Mouse (Mus musculus) ES-Bruce4 (cell line): ENCODE measurements at regions not wholly inside any gene's neighbourhood (a gene's known extent, or its start where the extent isn't known, plus 50 kb on each side); places are given as distances from the start of the nearest gene placed in this dataset.

Source experiments
- H3K27ac ChIP-seq: 2 replicates; pipeline ENCODE4 v1.5.1; 2012; ENCODE audit warnings: low read length, inconsistent platforms; ENCODE audit not compliant: insufficient read depth
- H3K27me3 ChIP-seq: 2 replicates; pipeline ENCODE4 v1.6.1; 2012; ENCODE audit warnings: mild to moderate bottlenecking, low read length, inconsistent platforms; ENCODE audit not compliant: control insufficient read depth, poor library complexity, insufficient read depth, severe bottlenecking
- H3K36me3 ChIP-seq: 2 replicates; pipeline ENCODE4 v1.6.1; 2012; ENCODE audit warnings: inconsistent platforms, mild to moderate bottlenecking, low read length, moderate library complexity; ENCODE audit not compliant: control insufficient read depth, poor library complexity, insufficient read depth, severe bottlenecking
- H3K4me1 ChIP-seq: one replicate; pipeline ENCODE4 v1.8.1; 2011; ENCODE audit warnings: low read length; ENCODE audit not compliant: control insufficient read depth, insufficient read depth
- H3K4me3 ChIP-seq: 2 replicates; pipeline ENCODE4 v1.5.1; 2011; ENCODE audit warnings: low read depth, mild to moderate bottlenecking, low read length
- H3K9ac ChIP-seq: 2 replicates; pipeline ENCODE4 v1.6.1; 2012; ENCODE audit warnings: low read depth, mild to moderate bottlenecking, inconsistent platforms; ENCODE audit not compliant: poor library complexity, severe bottlenecking
- H3K9me3 ChIP-seq: replicated peaks from 2 replicates; pipeline ENCODE4 v1.6.1; 2012; ENCODE audit warnings: mild to moderate bottlenecking, low read length, inconsistent platforms; ENCODE audit not compliant: control insufficient read depth, poor library complexity, insufficient read depth, severe bottlenecking
- CTCF ChIP-seq: IDR thresholded peaks from one replicate; pipeline ENCODE4 v1.8.1; 2011; ENCODE audit warnings: low read depth, low read length
- EP300 ChIP-seq: IDR thresholded peaks from 2 replicates; pipeline ENCODE4 v1.6.1; 2011; ENCODE audit warnings: low read depth, low read length; ENCODE audit not compliant: insufficient read depth
- POLR2A ChIP-seq: IDR thresholded peaks from one replicate; pipeline ENCODE4 v1.8.1; 2011; ENCODE audit warnings: low read length; ENCODE audit not compliant: insufficient read depth

GRCm38 (mm10) chr5:50779138-50779537, 720.3 kb upstream of the Adgra3 start:
- no peaks in the 10 kb centered on the region for H3K4me1 ChIP-seq
- no peak overlapping the region for H3K9ac ChIP-seq
- H3K4me3 ChIP-seq, result no peak overlapping the region
- no peaks in the 10 kb centered on the region for H3K9me3 ChIP-seq
- no peak overlapping the region for H3K27ac ChIP-seq
- peak; percentile 54 for TF ChIP-seq CTCF
- TF ChIP-seq POLR2A, result no peak
- no peaks in the 10 kb centered on the region for H3K36me3 ChIP-seq
- no peaks in the 10 kb centered on the region for H3K27me3 ChIP-seq

GRCm38 (mm10) chr5:50778221-50778620, 719.4 kb upstream of the Adgra3 start:
- H3K27ac ChIP-seq, result no peak overlapping the region
- TF ChIP-seq EP300 (no peak), POLR2A (no peak), CTCF (no peak)
- no peaks in the 10 kb centered on the region for H3K4me1 ChIP-seq
- H3K27me3 ChIP-seq, result no peaks in the 10 kb centered on the region
- no peak overlapping the region for H3K4me3 ChIP-seq
- no peaks in the 10 kb centered on the region for H3K36me3 ChIP-seq
- H3K9me3 ChIP-seq, result no peaks in the 10 kb centered on the region
- no peak overlapping the region for H3K9ac ChIP-seq

- no peaks in the 10 kb centered on the region for H3K36me3 ChIP-seq
- TF ChIP-seq POLR2A, result no peak
- TF ChIP-seq CTCF, result no peak
- no peak for TF ChIP-seq EP300
Observed at GRCm38 (mm10) chr5:50762261-50762660, 703.5 kb upstream of the Adgra3 start.

GRCm38 (mm10) chr5:50760386-50760785, 701.6 kb upstream of the Adgra3 start:
- H3K27ac ChIP-seq, result no peak overlapping the region
- no peaks in the 10 kb centered on the region for H3K36me3 ChIP-seq
- no peak overlapping the region for H3K9ac ChIP-seq
- no peaks in the 10 kb centered on the region for H3K27me3 ChIP-seq
- no peaks in the 10 kb centered on the region for H3K4me1 ChIP-seq
- H3K4me3 ChIP-seq, result no peak overlapping the region
- TF ChIP-seq CTCF, result no peak
- no peak for TF ChIP-seq EP300
- H3K9me3 ChIP-seq, result no peaks in the 10 kb centered on the region

More at GRCm38 (mm10) chr5:50762261-50762660, 703.5 kb upstream of the Adgra3 start:
- Histone ChIP-seq H3K9ac (no peak overlapping the region), H3K27ac (no peak overlapping the region), H3K9me3 (no peaks in the 10 kb centered on the region), H3K4me1 (no peaks in the 10 kb centered on the region), H3K4me3 (no peak overlapping the region), H3K27me3 (no peaks in the 10 kb centered on the region)

GRCm38 (mm10) chr5:50752766-50753165, 694.0 kb upstream of the Adgra3 start:
- Histone ChIP-seq H3K36me3 (no peaks in the 10 kb centered on the region), H3K4me3 (no peak overlapping the region), H3K27ac (no peak overlapping the region), H3K27me3 (no peaks in the 10 kb centered on the region), H3K9me3 (no peaks in the 10 kb centered on the region), H3K4me1 (no peaks in the 10 kb centered on the region), H3K9ac (no peak overlapping the region)
- no peak for TF ChIP-seq CTCF
- TF ChIP-seq EP300, result no peak
- no peak for TF ChIP-seq POLR2A

GRCm38 (mm10) chr5:50751358-50751757, 692.6 kb upstream of the Adgra3 start:
- no peak overlapping the region for H3K4me3 ChIP-seq
- H3K9ac ChIP-seq, result no peak overlapping the region
- no peaks in the 10 kb centered on the region for H3K36me3 ChIP-seq

More at GRCm38 (mm10) chr5:50751358-50751757, 692.6 kb upstream of the Adgra3 start:
- Histone ChIP-seq H3K27me3 (no peaks in the 10 kb centered on the region), H3K27ac (no peak overlapping the region), H3K4me1 (no peaks in the 10 kb centered on the region), H3K9me3 (no peaks in the 10 kb centered on the region)
- TF ChIP-seq EP300 (no peak), CTCF (no peak), POLR2A (no peak)
